Mouse (Mus musculus): ENCODE measurements around the gene Fbxo45. TPM values are rescaled to one million over a fixed set of nuclear protein-coding genes. Genes with fewer than 3 reads are reported as not detected.
"Not testable (repeated sequence)": the region's sequence is repeated elsewhere in the genome, so short reads cannot be mapped to it uniquely, and the experiment has no call there.

The Fbxo45 gene
- polyA plus RNA-seq, 1 experiment from 2014 or later, result 13.0 TPM

- Histone ChIP-seq H3K36me3 (ENCODE audit: control insufficient read depth, insufficient read depth, low read length) (peaks cover 32% of the 10 kb centered on the region), H3K9me3 (ENCODE audit: control insufficient read depth, low read length) (no peaks in the 10 kb centered on the region), H3K4me2 (ENCODE audit: low read length) (peak overlapping the region; percentile 38), H3K27me3 (ENCODE audit: control insufficient read depth, insufficient read depth, low read length) (no peaks in the 10 kb centered on the region), H3K4me3 (ENCODE audit: control insufficient read depth in 1 of 2, insufficient read depth in 1 of 2, low read depth in 1 of 2, low read length in 2 of 2) (no peak overlapping the region), H3K4me1 (ENCODE audit: control insufficient read depth in 2 of 2, insufficient read depth in 2 of 2, low read length in 2 of 2) (peaks cover 6 to 23% of the 10 kb centered on the region in 2 experiments; a peak in 3 of 4 replicates), H3K27ac (replicated peaks in 1 of 2; ENCODE audit: control insufficient read depth in 1 of 2, insufficient read depth in 1 of 2, low read depth in 2 of 2, low read length in 2 of 2) (peak overlapping the region; percentile 84 to 89), H3K9ac (ENCODE audit: low read length) (peak overlapping the region; percentile 25; the same call in 1 of the 2 replicates)
- 41% methylated on average over 19 of the region's 19 CpGs for WGBS
- ATAC-seq (ENCODE audit: insufficient number of reproducible peaks, insufficient read depth, low FRiP score, low read depth), result peak; percentile 77
Measured at GRCm38 (mm10) chr16:32237930-32238680, 8.9 kb downstream of the Fbxo45 start.

GRCm38 (mm10) chr16:32232050-32232449 is 14.9 kb downstream of the Fbxo45 start:
- not testable (repeated sequence) for H3K4me2 ChIP-seq (ENCODE audit: low read length); H3K9ac ChIP-seq (ENCODE audit: low read length); H3K4me3 ChIP-seq (ENCODE audit: control insufficient read depth in 1 of 2, insufficient read depth in 1 of 2, low read depth in 1 of 2, low read length in 2 of 2); H3K9me3 ChIP-seq (ENCODE audit: control insufficient read depth, low read length); ATAC-seq (ENCODE audit: insufficient number of reproducible peaks, insufficient read depth, low FRiP score, low read depth); H3K4me1 ChIP-seq (ENCODE audit: control insufficient read depth in 2 of 2, insufficient read depth in 2 of 2, low read length in 2 of 2); H3K27ac ChIP-seq (replicated peaks in 1 of 2; ENCODE audit: control insufficient read depth in 1 of 2, insufficient read depth in 1 of 2, low read depth in 2 of 2, low read length in 2 of 2); H3K27me3 ChIP-seq (ENCODE audit: control insufficient read depth, insufficient read depth, low read length)
- H3K36me3 ChIP-seq (ENCODE audit: control insufficient read depth, insufficient read depth, low read length), result peaks cover 32% of the 10 kb centered on the region
- WGBS, result 36% methylated on average over 3 of the region's 3 CpGs

- Histone ChIP-seq H3K9me3 (ENCODE audit: control insufficient read depth, low read length) (no peaks in the 10 kb centered on the region), H3K4me3 (ENCODE audit: control insufficient read depth in 1 of 2, insufficient read depth in 1 of 2, low read depth in 1 of 2, low read length in 2 of 2) (no peak overlapping the region), H3K9ac (ENCODE audit: low read length) (no peak overlapping the region), H3K4me1 (ENCODE audit: control insufficient read depth in 2 of 2, insufficient read depth in 2 of 2, low read length in 2 of 2) (no peaks in the 10 kb centered on the region), H3K27ac (replicated peaks in 1 of 2; ENCODE audit: control insufficient read depth in 1 of 2, insufficient read depth in 1 of 2, low read depth in 2 of 2, low read length in 2 of 2) (no peak overlapping the region), H3K27me3 (ENCODE audit: control insufficient read depth, insufficient read depth, low read length) (no peaks in the 10 kb centered on the region), H3K36me3 (ENCODE audit: control insufficient read depth, insufficient read depth, low read length) (no peaks in the 10 kb centered on the region), H3K4me2 (ENCODE audit: low read length) (no peak overlapping the region)
- ATAC-seq (ENCODE audit: insufficient number of reproducible peaks, insufficient read depth, low FRiP score, low read depth), result no peak
Measured at GRCm38 (mm10) chr16:32222399-32222798, 24.6 kb downstream of the Fbxo45 start.

GRCm38 (mm10) chr16:32221803-32222202 is 25.2 kb downstream of the Fbxo45 start:
- Histone ChIP-seq H3K9ac (ENCODE audit: low read length) (no peak overlapping the region), H3K9me3 (ENCODE audit: control insufficient read depth, low read length) (no peaks in the 10 kb centered on the region), H3K4me2 (ENCODE audit: low read length) (no peak overlapping the region), H3K36me3 (ENCODE audit: control insufficient read depth, insufficient read depth, low read length) (no peaks in the 10 kb centered on the region), H3K27me3 (ENCODE audit: control insufficient read depth, insufficient read depth, low read length) (no peaks in the 10 kb centered on the region), H3K4me3 (ENCODE audit: control insufficient read depth in 1 of 2, insufficient read depth in 1 of 2, low read depth in 1 of 2, low read length in 2 of 2) (no peak overlapping the region), H3K27ac (replicated peaks in 1 of 2; ENCODE audit: control insufficient read depth in 1 of 2, insufficient read depth in 1 of 2, low read depth in 2 of 2, low read length in 2 of 2) (no peak overlapping the region), H3K4me1 (ENCODE audit: control insufficient read depth in 2 of 2, insufficient read depth in 2 of 2, low read length in 2 of 2) (peaks cover 0 to 2% of the 10 kb centered on the region in 2 experiments; a peak in 1 of 4 replicates)
- ATAC-seq (ENCODE audit: insufficient number of reproducible peaks, insufficient read depth, low FRiP score, low read depth), result no peak
- WGBS, result 69% methylated on average over 4 of the region's 4 CpGs

- H3K27me3 ChIP-seq (ENCODE audit: control insufficient read depth, insufficient read depth, low read length), result no peaks in the 10 kb centered on the region
- peak overlapping the region; percentile 5 to 37; a peak in 1 of 4 replicates for H3K27ac ChIP-seq (replicated peaks in 1 of 2; ENCODE audit: control insufficient read depth in 1 of 2, insufficient read depth in 1 of 2, low read depth in 2 of 2, low read length in 2 of 2)
- peak overlapping the region; percentile 6 to 7; a peak in 1 of 4 replicates for H3K4me3 ChIP-seq (ENCODE audit: control insufficient read depth in 1 of 2, insufficient read depth in 1 of 2, low read depth in 1 of 2, low read length in 2 of 2)
- WGBS, result 56% methylated on average over 17 of the region's 17 CpGs
- peaks cover 2% of the 10 kb centered on the region; the same call in 1 of the 2 replicates for H3K9me3 ChIP-seq (ENCODE audit: control insufficient read depth, low read length)
- peak overlapping the region; percentile 46 for H3K4me2 ChIP-seq (ENCODE audit: low read length)
- no peaks in the 10 kb centered on the region for H3K36me3 ChIP-seq (ENCODE audit: control insufficient read depth, insufficient read depth, low read length)
- peaks cover 2 to 5% of the 10 kb centered on the region in 2 experiments; a peak in 2 of 4 replicates for H3K4me1 ChIP-seq (ENCODE audit: control insufficient read depth in 2 of 2, insufficient read depth in 2 of 2, low read length in 2 of 2)
- no peak overlapping the region for H3K9ac ChIP-seq (ENCODE audit: low read length)
- no peak for ATAC-seq (ENCODE audit: insufficient number of reproducible peaks, insufficient read depth, low FRiP score, low read depth)
Measured at GRCm38 (mm10) chr16:32214804-32215576, 32.0 kb downstream of the Fbxo45 start.

GRCm38 (mm10) chr16:32214156-32214555 is 32.8 kb downstream of the Fbxo45 start:
- Histone ChIP-seq H3K4me1 (ENCODE audit: control insufficient read depth in 2 of 2, insufficient read depth in 2 of 2, low read length in 2 of 2) (peaks cover 2 to 5% of the 10 kb centered on the region in 2 experiments; a peak in 2 of 4 replicates), H3K9ac (ENCODE audit: low read length) (no peak overlapping the region), H3K27me3 (ENCODE audit: control insufficient read depth, insufficient read depth, low read length) (no peaks in the 10 kb centered on the region), H3K27ac (replicated peaks in 1 of 2; ENCODE audit: control insufficient read depth in 1 of 2, insufficient read depth in 1 of 2, low read depth in 2 of 2, low read length in 2 of 2) (no peak overlapping the region), H3K4me3 (ENCODE audit: control insufficient read depth in 1 of 2, insufficient read depth in 1 of 2, low read depth in 1 of 2, low read length in 2 of 2) (no peak overlapping the region), H3K4me2 (ENCODE audit: low read length) (no peak overlapping the region), H3K36me3 (ENCODE audit: control insufficient read depth, insufficient read depth, low read length) (no peaks in the 10 kb centered on the region), H3K9me3 (ENCODE audit: control insufficient read depth, low read length) (peaks cover 10% of the 10 kb centered on the region)
- no peak for ATAC-seq (ENCODE audit: insufficient number of reproducible peaks, insufficient read depth, low FRiP score, low read depth)

- no peak overlapping the region for H3K4me2 ChIP-seq (ENCODE audit: low read length)
- no peaks in the 10 kb centered on the region for H3K27me3 ChIP-seq (ENCODE audit: control insufficient read depth, insufficient read depth, low read length)
- no peaks in the 10 kb centered on the region for H3K36me3 ChIP-seq (ENCODE audit: control insufficient read depth, insufficient read depth, low read length)
- H3K9me3 ChIP-seq (ENCODE audit: control insufficient read depth, low read length), result peaks cover 10% of the 10 kb centered on the region
- 44% methylated on average over 3 of the region's 3 CpGs for WGBS
- no peak for ATAC-seq (ENCODE audit: insufficient number of reproducible peaks, insufficient read depth, low FRiP score, low read depth)
- H3K27ac ChIP-seq (replicated peaks in 1 of 2; ENCODE audit: control insufficient read depth in 1 of 2, insufficient read depth in 1 of 2, low read depth in 2 of 2, low read length in 2 of 2), result no peak overlapping the region
- no peak overlapping the region for H3K9ac ChIP-seq (ENCODE audit: low read length)
- H3K4me1 ChIP-seq (ENCODE audit: control insufficient read depth in 2 of 2, insufficient read depth in 2 of 2, low read length in 2 of 2), result no peaks in the 10 kb centered on the region
- H3K4me3 ChIP-seq (ENCODE audit: control insufficient read depth in 1 of 2, insufficient read depth in 1 of 2, low read depth in 1 of 2, low read length in 2 of 2), result no peak overlapping the region
Measured at GRCm38 (mm10) chr16:32204902-32205301, 42.1 kb downstream of the Fbxo45 start.
